Mouse (Mus musculus): ENCODE measurements around the gene Chil4.
"Not testable (repeated sequence)": the region's sequence is repeated elsewhere in the genome, so short reads cannot be mapped to it uniquely, and the experiment has no call there.

Gene Chil4

GRCm38 (mm10) chr3:106219407-106219806 is at the start of gene Chil4:
Chil4 (minus strand) TSS chr3:106219507.
- DNase-seq (ENCODE audit: low spot score in 2 of 2): no peak

GRCm38 (mm10) chr3:106265854-106266253 is 46.5 kb upstream of the Chil4 start:
- no peak for DNase-seq (ENCODE audit: low spot score in 2 of 2)

- DNase-seq (ENCODE audit: low spot score in 2 of 2): no peak
Observed at GRCm38 (mm10) chr3:106264854-106265253, 45.5 kb upstream of the Chil4 start.

- not testable (repeated sequence) for DNase-seq (ENCODE audit: low spot score in 2 of 2)
Observed at GRCm38 (mm10) chr3:106257076-106257475, 37.8 kb upstream of the Chil4 start.

- DNase-seq (ENCODE audit: low spot score in 2 of 2): no peak
Observed at GRCm38 (mm10) chr3:106252719-106253118, 33.4 kb upstream of the Chil4 start.

GRCm38 (mm10) chr3:106250763-106251399 is 31.6 kb upstream of the Chil4 start:
- not testable (repeated sequence) for DNase-seq (ENCODE audit: low spot score in 2 of 2)

GRCm38 (mm10) chr3:106247369-106247768 is 28.1 kb upstream of the Chil4 start:
- DNase-seq (ENCODE audit: low spot score in 2 of 2): not testable (repeated sequence)

GRCm38 (mm10) chr3:106240210-106240609 is 20.9 kb upstream of the Chil4 start:
- not testable (repeated sequence) for DNase-seq (ENCODE audit: low spot score in 2 of 2)

GRCm38 (mm10) chr3:106239196-106239791 is 20.0 kb upstream of the Chil4 start:
- no peak for DNase-seq (ENCODE audit: low spot score in 2 of 2)

- DNase-seq (ENCODE audit: low spot score in 2 of 2): not testable (repeated sequence)
Observed at GRCm38 (mm10) chr3:106223391-106223790, 4.1 kb upstream of the Chil4 start.

- DNase-seq (ENCODE audit: low spot score in 2 of 2): no peak
Observed at GRCm38 (mm10) chr3:106221625-106222265, 2.4 kb upstream of the Chil4 start.

- DNase-seq (ENCODE audit: low spot score in 2 of 2): not testable (repeated sequence)
Observed at GRCm38 (mm10) chr3:106218284-106218954, 888 bp downstream of the Chil4 start.

GRCm38 (mm10) chr3:106198030-106198429 is 21.3 kb downstream of the Chil4 start:
- DNase-seq (ENCODE audit: low spot score in 2 of 2): not testable (repeated sequence)

GRCm38 (mm10) chr3:106197246-106197645 is 22.1 kb downstream of the Chil4 start:
- not testable (repeated sequence) for DNase-seq (ENCODE audit: low spot score in 2 of 2)

GRCm38 (mm10) chr3:106196276-106196675 is 23.0 kb downstream of the Chil4 start:
- DNase-seq (ENCODE audit: low spot score in 2 of 2): no peak

GRCm38 (mm10) chr3:106195486-106195885 is 23.8 kb downstream of the Chil4 start:
- DNase-seq (ENCODE audit: low spot score in 2 of 2): no peak

GRCm38 (mm10) chr3:106187991-106188390 is 31.3 kb downstream of the Chil4 start:
- DNase-seq (ENCODE audit: low spot score in 2 of 2): no peak

- DNase-seq (ENCODE audit: low spot score in 2 of 2): no peak
Observed at GRCm38 (mm10) chr3:106177509-106178189, 41.7 kb downstream of the Chil4 start.

- DNase-seq (ENCODE audit: low spot score in 2 of 2): not testable (repeated sequence)
Observed at GRCm38 (mm10) chr3:106174971-106175370, 44.3 kb downstream of the Chil4 start.

GRCm38 (mm10) chr3:106172506-106172905 is 46.8 kb downstream of the Chil4 start:
- DNase-seq (ENCODE audit: low spot score in 2 of 2): not testable (repeated sequence)

GRCm38 (mm10) chr3:106171135-106171731 is 48.1 kb downstream of the Chil4 start:
- no peak for DNase-seq (ENCODE audit: low spot score in 2 of 2)

Measured in thymus, postnatal 10 days (tissue).